Mouse (Mus musculus) heart, embryonic 13.5 days (tissue): ENCODE results near the gene March4. TPM values are rescaled to one million over a fixed set of nuclear protein-coding genes. Genes with fewer than 3 reads are reported as not detected.

Experiments used
- ATAC-seq: fragments of 200-750 bp; cut with Nextera tagmentation; 2 replicates; pipeline ENCODE4 v1.8.0; 2017; ENCODE audit warnings: moderate TSS enrichment; ENCODE audit not compliant: insufficient number of reproducible peaks, low FRiP score, low TSS enrichment; ENCODE audit errors: extremely low read depth
- H3K27ac ChIP-seq: fragments of 300-500 bp; sonication (generic); replicated peaks from 2 replicates; pipeline ENCODE4 v1.5.1; 2015; ENCODE audit warnings: moderate library complexity, mild to moderate bottlenecking, inconsistent platforms
- H3K27me3 ChIP-seq: fragments of 300-500 bp; sonication (generic); replicated peaks from 2 replicates; pipeline ENCODE4 v1.6.1; 2015; ENCODE audit warnings: mild to moderate bottlenecking, inconsistent platforms
- H3K36me3 ChIP-seq: fragments of 300-500 bp; sonication (generic); 2 replicates; pipeline ENCODE4 v1.6.1; 2015; ENCODE audit warnings: mild to moderate bottlenecking, inconsistent platforms
- H3K4me1 ChIP-seq: fragments of 300-500 bp; sonication (generic); 2 replicates; pipeline ENCODE4 v1.6.1; 2015; ENCODE audit warnings: inconsistent platforms
- H3K4me2 ChIP-seq: fragments of 300-500 bp; sonication (generic); 2 replicates; pipeline ENCODE4 v1.6.1; 2015; ENCODE audit warnings: inconsistent platforms, mild to moderate bottlenecking, moderate library complexity
- H3K4me3 ChIP-seq: fragments of 300-500 bp; sonication (generic); 2 replicates; pipeline ENCODE4 v1.5.1; 2015; ENCODE audit warnings: moderate library complexity, mild to moderate bottlenecking, inconsistent platforms
- H3K9ac ChIP-seq: fragments of 300-500 bp; sonication (generic); 2 replicates; pipeline ENCODE4 v1.6.1; 2015; ENCODE audit warnings: inconsistent platforms, mild to moderate bottlenecking, moderate library complexity
- H3K9me3 ChIP-seq: fragments of 300-500 bp; sonication (generic); 2 replicates; pipeline ENCODE4 v1.6.1; 2016; ENCODE audit warnings: inconsistent platforms
- WGBS: fragments of 180-500 bp; shearing (Covaris S2); methylation state at CpG from one replicate; pipeline ENCODE4 v1.1.7; 2015; ENCODE audit warnings: mixed read lengths; 5-methylcytosine and 5-hydroxymethylcytosine counted together
- polyA plus RNA-seq: library from polyadenylated mRNA; unstranded; fragments of >200 nt; fragmentation: Nextera tagmentation; extraction: Ambion mirVana; gene quantifications from 2 replicates; pipeline ENCODE4 v1.2.1, GENCODE M21; 2015

March4 gene
- polyA plus RNA-seq: not detected in 2 replicates

DNA sequence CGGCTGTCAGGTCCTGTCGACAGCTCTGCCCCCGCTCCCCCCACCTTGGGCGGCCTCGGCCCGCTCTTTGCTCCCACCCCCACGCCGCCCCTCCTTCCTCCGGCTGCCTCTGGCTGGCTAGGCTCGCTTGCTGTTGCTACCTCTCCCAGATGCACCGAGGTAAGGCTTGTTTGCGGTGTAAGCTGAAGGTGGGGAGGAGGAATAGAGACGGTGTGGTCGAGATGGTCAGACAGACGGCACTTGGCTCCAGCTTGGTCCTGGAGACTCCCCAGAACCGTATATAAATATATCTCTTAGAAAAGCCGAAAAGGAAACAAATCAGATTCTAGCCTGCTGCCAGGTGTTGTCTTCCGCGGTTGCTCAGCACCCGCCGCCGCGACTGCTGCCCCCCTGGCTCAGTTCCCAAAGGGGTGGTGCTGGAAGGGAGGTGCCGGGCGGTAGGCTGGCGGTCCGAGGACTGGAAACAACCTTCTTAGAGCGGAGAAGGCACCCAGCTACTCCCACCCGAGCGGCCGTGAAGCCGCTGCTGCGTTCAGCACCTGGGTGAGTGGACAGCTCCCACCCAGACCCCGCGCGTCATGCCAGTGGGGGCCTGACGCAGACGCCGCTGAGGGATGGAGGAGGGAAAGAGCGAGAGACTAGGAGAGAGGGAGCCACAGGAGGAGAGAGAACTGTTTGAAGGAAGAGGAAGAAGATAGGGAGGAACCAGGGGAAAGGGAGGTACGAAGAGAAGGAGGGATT lies at the start of gene March4:
Gene March4 (minus strand): TSS at position 320 of the 741 bp plus-strand sequence.
- peak; percentile 68; the same call in 1 of the 2 replicates for ATAC-seq
- Histone ChIP-seq H3K4me2 (peak within 1 kb of the TSS; percentile 71), H3K27me3 (peaks cover 78% of the 10 kb centered on the region), H3K36me3 (no peaks in the 10 kb centered on the region), H3K4me3 (peak within 1 kb of the TSS; percentile 44), H3K9ac (no peak within 1 kb of the TSS), H3K4me1 (peaks cover 11% of the 10 kb centered on the region), H3K9me3 (no peaks in the 10 kb centered on the region), H3K27ac (no peak within 1 kb of the TSS)
- WGBS: 1% methylated on average over 41 of the region's 41 CpGs

DNA sequence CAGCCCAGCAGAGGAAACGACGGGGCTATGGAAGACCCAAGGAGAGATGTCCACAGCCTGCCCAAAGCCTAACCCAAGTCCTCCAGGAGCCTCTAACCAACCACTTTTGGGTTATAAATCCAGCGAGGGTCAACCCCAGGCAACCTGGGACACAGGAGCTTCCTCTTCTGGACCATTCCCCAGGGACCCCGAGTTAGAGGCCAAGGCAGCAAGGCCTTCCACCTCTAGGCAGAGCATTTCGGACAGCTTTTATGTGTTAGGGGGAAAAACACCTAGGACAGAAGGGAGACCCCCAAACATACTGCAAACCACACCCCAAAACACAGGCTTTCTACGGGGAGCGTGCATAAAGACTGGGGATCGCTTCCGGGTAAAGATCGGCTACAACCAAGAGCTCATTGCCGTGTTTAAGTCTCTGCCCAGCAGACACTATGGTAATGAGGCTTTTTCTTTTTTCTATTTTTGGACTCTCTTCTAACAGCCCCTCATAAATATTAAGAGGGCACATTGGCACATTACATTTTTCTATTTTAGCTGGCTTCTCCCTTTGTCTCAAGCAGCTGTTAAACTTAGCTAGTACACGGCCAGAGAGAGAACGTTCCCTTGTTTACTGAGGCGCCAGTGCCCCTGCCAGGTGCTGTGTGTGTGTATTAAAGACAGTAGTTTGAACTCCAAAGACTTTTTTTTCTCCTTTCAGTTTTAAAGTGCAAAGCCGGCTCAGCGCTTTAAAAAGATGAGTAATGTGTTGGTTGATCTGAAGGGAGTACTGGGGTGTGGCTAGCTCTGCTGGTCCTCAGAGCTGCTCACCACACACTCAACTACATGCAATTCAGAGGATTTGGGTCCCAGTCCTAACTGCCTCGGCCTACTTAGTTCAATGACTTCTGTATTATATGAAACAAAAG lies 49.5 kb upstream of the March4 start:
- Histone ChIP-seq H3K27ac (no peak overlapping the region), H3K36me3 (peaks cover 49% of the 10 kb centered on the region), H3K4me3 (no peak overlapping the region), H3K9ac (no peak overlapping the region), H3K4me2 (no peak overlapping the region), H3K27me3 (no peaks in the 10 kb centered on the region), H3K4me1 (peaks cover 20% of the 10 kb centered on the region), H3K9me3 (no peaks in the 10 kb centered on the region)
- 85% methylated on average over 17 of the region's 17 CpGs for WGBS
- ATAC-seq: no peak

DNA sequence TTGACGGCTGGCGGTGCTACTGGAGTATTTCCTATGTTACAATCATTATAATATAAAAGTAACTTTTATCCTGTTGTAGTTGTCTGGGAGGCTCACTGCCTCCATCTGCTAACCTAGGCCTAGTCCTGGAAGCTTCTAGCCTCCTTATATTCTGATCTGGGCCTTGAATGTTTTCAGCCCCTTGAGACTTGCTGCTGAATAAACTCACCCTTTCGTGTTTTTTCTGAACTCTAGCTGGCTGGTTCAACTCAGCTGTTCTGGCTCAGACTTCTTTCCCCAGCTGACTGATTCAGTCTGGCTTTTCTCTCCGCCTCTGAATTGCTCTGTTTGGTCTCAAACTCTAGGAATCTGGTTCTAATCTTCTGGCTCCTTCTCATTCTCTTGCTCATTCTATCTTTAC lies 47.2 kb upstream of the March4 start:
- peak overlapping the region; percentile 79 for H3K4me2 ChIP-seq
- H3K4me3 ChIP-seq: peak overlapping the region; percentile 66
- peaks cover 15% of the 10 kb centered on the region for H3K4me1 ChIP-seq
- peaks cover 33% of the 10 kb centered on the region for H3K36me3 ChIP-seq
- no peaks in the 10 kb centered on the region for H3K9me3 ChIP-seq
- no peak for ATAC-seq
- 73% methylated on average over 4 of the region's 4 CpGs for WGBS
- peak overlapping the region; percentile 81; the same call in 1 of the 2 replicates for H3K27ac ChIP-seq
- peaks cover 12% of the 10 kb centered on the region for H3K27me3 ChIP-seq
- peak overlapping the region; percentile 80 for H3K9ac ChIP-seq

DNA sequence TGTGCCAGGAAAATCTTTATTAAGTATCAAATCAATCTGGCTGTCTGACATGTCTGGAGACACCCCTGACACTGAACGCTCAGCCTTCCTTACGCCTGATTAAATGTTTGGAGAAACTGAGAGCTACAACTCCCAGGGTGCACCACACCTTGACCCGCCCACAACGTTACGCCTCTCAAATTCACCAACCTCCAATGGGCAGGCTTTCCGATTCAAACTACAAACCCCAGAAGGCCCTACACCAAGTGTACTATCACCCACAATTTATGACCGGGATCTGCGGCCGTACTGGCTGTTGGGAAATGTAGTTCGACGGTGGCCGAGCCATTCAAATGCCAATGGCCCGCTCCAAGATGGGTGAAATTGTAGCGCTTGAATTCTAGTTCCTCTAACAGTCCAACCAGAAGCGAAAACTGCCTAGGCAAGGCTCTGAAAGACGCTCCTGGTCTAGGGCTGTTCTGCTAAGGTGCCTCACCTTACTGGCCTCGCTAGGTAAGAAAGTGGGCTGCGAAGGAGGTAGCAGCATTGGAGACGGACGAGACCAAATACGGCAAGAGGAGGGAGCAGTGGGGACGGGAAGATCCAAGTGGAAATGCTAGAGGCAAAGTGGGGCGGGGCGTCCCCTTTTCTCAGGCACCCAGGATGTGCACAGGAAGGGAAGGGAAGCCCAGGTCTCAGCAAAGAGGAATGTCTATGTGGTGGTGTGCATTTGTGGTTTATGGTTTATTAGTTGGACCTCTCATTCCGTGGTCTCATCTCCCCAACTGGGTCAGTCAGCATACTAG lies 46.4 kb upstream of the March4 start, which contains the start of gene Smarcal1:
Gene Smarcal1 (plus strand): TSS at position 305 of the 785 bp plus-strand sequence.
- Histone ChIP-seq H3K9ac (peak within 1 kb of the TSS; percentile 81), H3K27me3 (peaks cover 20% of the 10 kb centered on the region), H3K9me3 (no peaks in the 10 kb centered on the region), H3K4me3 (peak within 1 kb of the TSS; percentile 66), H3K36me3 (peaks cover 26% of the 10 kb centered on the region), H3K27ac (peak within 1 kb of the TSS; percentile 81), H3K4me1 (peaks cover 15% of the 10 kb centered on the region), H3K4me2 (peak within 1 kb of the TSS; percentile 79)
- WGBS: 0% methylated on average over 25 of the region's 25 CpGs
- peak; percentile 96 for ATAC-seq

DNA sequence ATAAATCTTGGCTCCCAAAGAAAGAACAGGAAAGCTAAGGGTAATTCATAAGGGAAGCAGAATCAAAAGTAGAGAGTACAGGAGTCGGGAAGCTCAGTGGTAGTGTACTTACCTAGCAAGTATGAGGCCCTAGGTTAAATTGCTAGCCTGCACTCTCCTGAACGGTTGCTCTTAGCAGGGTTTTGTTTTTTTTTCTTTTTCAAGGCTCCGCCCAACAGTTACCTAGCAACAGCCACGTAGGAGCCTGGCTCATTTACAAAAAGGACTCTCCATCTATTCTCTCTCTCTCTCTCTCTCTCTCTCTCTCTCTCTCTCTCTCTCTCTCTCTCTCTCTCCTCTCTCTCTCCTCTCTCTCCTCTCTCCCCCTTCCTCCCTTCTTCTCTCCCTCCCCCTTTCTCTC lies 42.1 kb upstream of the March4 start:
- ATAC-seq: no peak
- Histone ChIP-seq H3K4me2 (no peak overlapping the region), H3K27ac (no peak overlapping the region), H3K9ac (no peak overlapping the region), H3K27me3 (peaks cover 46% of the 10 kb centered on the region), H3K9me3 (no peaks in the 10 kb centered on the region), H3K4me3 (no peak overlapping the region), H3K4me1 (peaks cover 5% of the 10 kb centered on the region), H3K36me3 (no peaks in the 10 kb centered on the region)
- WGBS: 28% methylated on average over 4 of the region's 4 CpGs

DNA sequence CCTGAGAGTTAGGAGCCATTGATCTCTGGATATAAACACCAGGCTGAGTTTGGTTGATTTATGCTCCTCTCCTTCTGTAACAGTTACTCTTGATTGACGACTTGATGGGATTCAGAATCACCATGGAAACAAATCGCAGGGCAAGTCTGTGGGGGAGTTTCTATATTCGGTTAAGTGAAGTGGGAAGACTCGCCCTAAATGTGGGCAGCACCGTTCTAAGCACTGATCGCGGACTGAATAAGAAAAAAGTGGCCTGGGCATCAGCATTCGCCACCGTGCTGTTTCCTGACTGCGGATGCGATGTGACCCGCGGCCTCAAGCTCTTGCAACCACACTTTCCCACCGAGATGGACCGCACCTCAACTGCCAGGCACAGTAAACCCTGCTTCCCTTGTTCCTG lies 41.6 kb upstream of the March4 start:
- Histone ChIP-seq H3K27me3 (peaks cover 46% of the 10 kb centered on the region), H3K4me2 (no peak overlapping the region), H3K4me1 (peaks cover 2% of the 10 kb centered on the region; the same call in 1 of the 2 replicates), H3K9ac (no peak overlapping the region), H3K36me3 (no peaks in the 10 kb centered on the region), H3K9me3 (no peaks in the 10 kb centered on the region), H3K27ac (no peak overlapping the region), H3K4me3 (no peak overlapping the region)
- no peak for ATAC-seq
- 33% methylated on average over 15 of the region's 15 CpGs for WGBS

DNA sequence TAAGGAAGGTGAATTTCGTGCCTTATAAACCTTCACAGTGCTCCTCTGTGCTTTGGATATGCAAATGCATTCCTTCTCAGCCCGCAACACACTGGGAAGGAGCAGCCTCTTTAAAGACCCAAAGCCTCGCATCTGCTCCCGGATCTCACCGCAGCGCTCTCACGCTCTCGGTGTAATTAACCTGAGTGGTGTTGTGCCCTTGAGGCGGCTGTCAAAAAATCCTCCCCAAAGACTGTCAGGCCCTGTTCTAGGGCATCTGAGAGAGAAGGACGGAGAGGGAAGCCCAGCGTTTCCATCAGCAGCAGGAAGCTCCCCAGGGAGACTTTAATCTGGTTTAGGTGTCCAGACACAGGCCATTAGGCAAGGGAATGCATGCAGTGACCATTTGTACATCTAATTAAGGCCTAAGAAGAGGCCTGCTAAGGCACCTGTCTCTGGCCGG lies 40.8 kb upstream of the March4 start:
- Histone ChIP-seq H3K9me3 (no peaks in the 10 kb centered on the region), H3K4me3 (peak overlapping the region; percentile 20; the same call in 1 of the 2 replicates), H3K9ac (peak overlapping the region; percentile 68; the same call in 1 of the 2 replicates), H3K4me2 (peak overlapping the region; percentile 56), H3K36me3 (no peaks in the 10 kb centered on the region), H3K27me3 (peaks cover 46% of the 10 kb centered on the region), H3K4me1 (peaks cover 2% of the 10 kb centered on the region; the same call in 1 of the 2 replicates), H3K27ac (no peak overlapping the region)
- ATAC-seq: no peak
- 9% methylated on average over 12 of the region's 12 CpGs for WGBS

DNA sequence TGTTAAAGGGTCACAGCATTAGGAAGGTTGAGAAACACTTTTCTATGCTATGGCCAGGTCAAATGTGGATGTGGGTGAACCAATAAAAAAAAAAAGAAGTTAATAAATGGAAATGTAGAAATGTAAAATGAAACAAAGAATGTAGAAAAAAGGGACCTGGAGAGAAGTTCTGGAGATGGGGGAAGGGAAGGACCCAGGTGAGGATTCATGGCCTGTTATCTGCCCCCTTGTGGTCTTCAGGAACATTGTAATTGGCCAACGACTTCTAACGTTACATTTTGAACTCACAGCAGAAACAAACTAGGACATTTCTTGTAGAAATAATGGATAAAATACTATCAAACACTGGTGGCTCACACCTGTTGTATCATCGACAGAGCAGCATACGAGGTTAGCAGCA lies 38.4 kb upstream of the March4 start:
- H3K9ac ChIP-seq: no peak overlapping the region
- no peak overlapping the region for H3K4me2 ChIP-seq
- ATAC-seq: no peak
- H3K27ac ChIP-seq: no peak overlapping the region
- H3K4me1 ChIP-seq: peaks cover 2% of the 10 kb centered on the region; the same call in 1 of the 2 replicates
- 33% methylated on average over 4 of the region's 4 CpGs for WGBS
- no peaks in the 10 kb centered on the region for H3K9me3 ChIP-seq
- no peak overlapping the region for H3K4me3 ChIP-seq
- H3K36me3 ChIP-seq: no peaks in the 10 kb centered on the region
- peaks cover 45% of the 10 kb centered on the region for H3K27me3 ChIP-seq

DNA sequence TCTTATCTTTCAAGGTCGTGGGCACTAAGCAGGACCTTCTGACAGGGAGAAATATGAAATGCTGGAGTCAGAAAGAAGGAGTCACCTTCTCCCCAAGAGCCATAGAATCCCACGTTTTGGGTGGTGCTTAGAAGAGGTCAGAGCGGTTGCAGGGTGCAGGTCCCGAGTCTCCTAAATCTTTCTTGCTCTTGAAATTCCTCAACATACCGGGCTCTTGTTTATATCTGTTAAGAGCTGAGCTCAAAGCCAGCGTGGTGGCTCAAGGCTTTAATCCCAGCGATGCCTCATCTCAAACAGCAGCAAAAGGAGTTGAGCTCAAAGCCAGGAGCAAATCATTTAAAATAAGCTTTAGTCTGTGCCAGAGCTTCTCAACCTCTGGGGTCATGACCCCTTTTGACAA lies 37.9 kb upstream of the March4 start:
- no peak for ATAC-seq
- Histone ChIP-seq H3K9ac (no peak overlapping the region), H3K27me3 (peaks cover 41% of the 10 kb centered on the region), H3K9me3 (no peaks in the 10 kb centered on the region), H3K4me1 (peaks cover 2% of the 10 kb centered on the region; the same call in 1 of the 2 replicates), H3K36me3 (no peaks in the 10 kb centered on the region), H3K4me2 (no peak overlapping the region), H3K27ac (no peak overlapping the region), H3K4me3 (no peak overlapping the region)
- 39% methylated on average over 7 of the region's 7 CpGs for WGBS

DNA sequence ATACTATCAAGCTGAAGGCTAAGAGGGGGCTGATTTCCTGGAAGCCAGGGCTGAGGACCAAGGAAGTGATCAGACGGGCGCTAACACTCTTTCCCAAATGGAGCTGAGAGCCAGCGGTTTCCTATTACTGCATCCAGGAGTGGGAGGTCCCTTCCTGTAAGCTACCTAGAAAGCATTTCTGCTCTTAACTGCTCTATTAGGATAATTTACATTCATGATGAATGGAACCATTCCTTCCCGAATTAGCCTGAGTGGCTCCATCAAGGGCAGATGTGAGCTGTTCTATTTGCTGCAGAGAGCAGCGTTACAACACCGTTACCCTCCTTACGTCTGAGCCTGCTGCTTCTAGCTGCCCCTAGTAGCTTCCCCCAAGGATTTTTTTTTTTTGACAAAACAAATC lies 37.3 kb upstream of the March4 start:
- Histone ChIP-seq H3K36me3 (no peaks in the 10 kb centered on the region), H3K4me2 (no peak overlapping the region), H3K27me3 (peaks cover 36% of the 10 kb centered on the region), H3K4me1 (peaks cover 2% of the 10 kb centered on the region; the same call in 1 of the 2 replicates), H3K27ac (no peak overlapping the region), H3K9ac (no peak overlapping the region), H3K4me3 (no peak overlapping the region), H3K9me3 (no peaks in the 10 kb centered on the region)
- ATAC-seq: no peak
- WGBS: 57% methylated on average over 7 of the region's 7 CpGs
